Mouse (Mus musculus) thymus, postnatal 14 days (tissue): Measurements from ENCODE around the gene Kdm1b.
A peak's percentile ranks its signal among the peaks of the same experiment; 100 is the strongest.

ENCODE experiments used
- DNase-seq: peaks from one replicate; pipeline ENCODE4 v3.0.0; 2021

Gene Kdm1b

DNA sequence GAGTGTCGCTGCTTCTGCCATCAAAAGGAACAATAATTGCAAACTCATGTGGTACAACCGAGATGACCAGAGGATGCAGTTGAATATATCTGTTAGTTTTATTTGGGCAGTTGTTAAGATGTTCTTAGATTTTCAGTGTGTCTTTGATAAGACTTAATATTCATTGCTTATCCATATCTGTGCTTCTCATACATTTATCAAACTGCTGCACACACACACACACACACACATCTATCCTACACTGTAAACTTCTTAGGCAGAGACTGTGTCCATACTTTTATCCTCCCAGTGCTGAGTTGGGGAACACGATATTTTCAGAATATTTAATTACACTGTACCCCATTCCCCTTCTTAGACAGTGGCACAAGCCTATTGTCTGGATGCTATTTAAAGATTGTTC, 67.9 kb downstream of the Kdm1b start:
- DNase-seq, result no peak

DNA sequence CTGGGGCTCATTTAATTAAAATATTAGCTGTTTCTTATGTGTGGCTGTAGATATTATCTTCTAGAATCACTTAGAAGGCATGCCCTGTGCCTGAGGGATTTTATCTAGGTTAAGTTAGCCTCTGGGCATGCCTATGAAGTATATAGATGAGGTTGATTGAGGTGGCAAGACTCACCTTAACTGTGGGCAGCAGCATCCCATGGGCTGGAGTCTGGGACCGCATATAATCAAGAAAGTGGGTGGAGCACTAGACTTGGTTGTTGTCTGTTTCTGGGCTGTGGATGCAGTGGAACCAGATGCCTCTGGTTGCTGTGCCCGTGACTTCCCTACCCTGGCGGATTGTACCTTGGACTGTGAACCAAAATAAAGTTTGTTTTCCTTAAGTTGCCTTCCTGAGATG, 68.8 kb downstream of the Kdm1b start:
- DNase-seq, result no peak

DNA sequence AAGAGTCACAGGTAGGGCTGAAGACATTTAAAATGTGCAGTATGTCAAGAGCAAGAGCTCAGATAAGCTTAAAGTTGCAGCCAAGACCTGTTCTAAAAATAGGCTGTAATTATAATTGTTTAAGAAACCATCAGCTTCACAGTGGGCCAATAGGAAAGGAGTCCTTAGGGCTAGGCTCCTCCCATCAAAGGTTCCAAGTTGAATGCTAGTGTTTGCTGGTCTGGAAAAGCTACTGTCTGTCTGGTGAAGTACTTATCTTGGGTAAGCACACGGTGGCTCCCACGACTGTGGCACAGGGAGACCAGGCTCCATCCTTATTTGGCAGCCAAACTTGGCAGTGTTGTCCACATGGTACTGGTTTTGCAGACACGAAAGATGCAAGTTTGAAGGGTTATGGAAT, 69.6 kb downstream of the Kdm1b start:
- DNase-seq, result no peak

DNA sequence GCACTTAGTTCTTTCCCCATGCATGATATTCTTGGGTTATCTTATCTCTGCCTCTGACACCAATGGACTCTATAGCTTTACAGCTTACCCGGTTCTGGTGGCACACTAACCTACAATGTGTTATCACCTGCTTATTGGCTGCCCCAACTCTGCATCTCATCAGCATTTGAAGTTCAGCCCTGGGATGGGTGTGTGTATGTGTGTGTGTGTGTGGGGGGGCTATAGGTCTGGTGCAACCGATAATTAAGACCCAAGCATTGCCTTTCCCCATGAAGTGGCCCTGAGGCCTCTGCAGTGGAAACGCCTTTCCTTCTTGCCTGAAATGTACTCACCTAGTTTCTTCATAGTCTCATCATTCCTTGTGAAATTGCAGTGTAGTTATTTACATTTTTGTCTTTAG, 72.7 kb downstream of the Kdm1b start:
- no peak for DNase-seq

DNA sequence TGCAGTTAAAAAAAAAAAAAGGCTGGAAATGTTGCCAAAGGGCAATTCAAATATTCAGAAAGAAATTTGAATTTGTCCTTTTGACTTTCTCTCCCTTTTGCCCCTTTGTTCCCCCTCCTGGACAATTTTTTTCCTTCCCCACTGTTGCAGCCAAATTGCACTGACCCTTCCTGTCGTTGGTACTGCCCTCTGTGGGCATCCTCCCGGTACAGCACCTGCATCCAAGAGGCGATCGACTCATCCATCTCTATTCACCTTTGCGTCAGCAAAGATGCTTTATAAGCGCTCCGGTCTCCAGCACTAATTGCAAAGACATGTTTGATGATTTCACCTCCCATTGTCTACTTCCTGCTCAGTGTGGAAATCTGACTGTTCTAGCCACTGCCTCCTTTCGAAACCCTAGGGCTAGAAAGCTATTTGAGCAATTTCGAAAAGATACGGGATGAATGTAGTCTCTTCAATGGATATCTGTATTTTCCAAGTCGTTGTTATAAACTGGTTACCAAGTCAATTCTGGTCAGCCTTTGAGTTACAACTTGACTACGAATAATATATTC, 78.1 kb downstream of the Kdm1b start:
- no peak for DNase-seq

DNA sequence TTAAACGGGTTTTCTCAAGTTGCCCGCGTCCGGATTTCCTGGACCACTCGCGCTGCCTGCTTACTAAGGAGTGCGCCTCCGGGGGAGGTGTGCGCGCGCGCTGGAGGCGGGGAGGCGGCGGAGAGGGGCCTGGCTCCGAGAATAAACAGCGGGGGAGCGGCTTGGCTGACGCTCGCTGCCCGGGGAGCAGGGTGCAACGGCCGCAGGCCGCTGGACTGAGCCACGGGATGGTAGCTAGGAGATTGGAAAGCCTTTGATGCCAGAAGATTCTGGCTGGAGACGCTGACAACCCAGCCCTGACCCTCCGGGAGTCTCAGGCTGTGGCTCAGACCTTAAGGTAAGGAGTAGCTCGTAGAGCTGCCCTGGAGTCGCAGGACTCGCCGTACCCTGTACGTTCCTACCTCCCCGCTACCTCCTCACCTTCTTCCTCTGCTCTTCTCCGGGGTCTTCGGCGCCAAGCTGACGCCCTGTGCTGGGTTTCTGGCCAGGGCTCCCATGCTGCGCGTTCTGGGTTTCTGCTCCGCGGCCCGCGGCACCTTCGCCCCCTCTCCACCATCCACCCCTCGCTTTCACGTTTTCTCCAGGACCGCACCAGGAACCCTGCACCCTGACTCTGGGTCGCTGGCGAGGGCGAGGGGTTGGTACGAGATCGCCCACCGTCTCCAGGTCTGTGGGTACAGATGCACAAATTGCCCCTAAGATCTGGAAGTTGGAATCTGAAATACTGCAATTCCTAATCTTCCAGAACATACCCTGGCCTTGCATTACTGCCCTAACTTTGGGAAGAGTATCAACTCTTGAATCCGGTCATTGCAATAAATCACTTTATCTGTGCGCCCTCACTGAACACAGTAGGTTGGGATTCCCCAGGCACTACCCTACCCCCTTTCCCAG, 79.5 kb downstream of the Kdm1b start, which contains the start of gene Rnf144b:
Rnf144b (plus strand) TSS at position 120 of the 894 bp plus-strand sequence.
- DNase-seq, result peak; percentile 83

DNA sequence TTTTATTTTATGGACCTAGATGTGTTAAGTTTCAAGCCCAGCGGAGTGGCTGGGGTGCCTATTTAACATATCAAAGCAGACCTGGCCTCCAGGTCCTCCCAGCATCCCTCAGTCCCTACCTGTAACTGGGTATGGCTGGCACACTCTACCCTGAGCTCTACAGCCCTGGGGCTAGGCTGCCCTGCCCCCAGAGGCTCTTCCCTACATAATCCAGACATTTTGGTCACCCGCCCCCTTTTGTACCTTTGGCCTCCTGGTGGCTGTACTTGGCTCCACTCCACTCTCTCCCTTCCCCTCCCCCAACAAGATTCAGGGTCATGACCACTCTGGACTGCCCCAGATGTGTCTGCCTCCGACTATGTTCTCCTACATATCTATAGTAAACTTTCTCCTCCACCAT, 81.2 kb downstream of the Kdm1b start:
- DNase-seq, result no peak

DNA sequence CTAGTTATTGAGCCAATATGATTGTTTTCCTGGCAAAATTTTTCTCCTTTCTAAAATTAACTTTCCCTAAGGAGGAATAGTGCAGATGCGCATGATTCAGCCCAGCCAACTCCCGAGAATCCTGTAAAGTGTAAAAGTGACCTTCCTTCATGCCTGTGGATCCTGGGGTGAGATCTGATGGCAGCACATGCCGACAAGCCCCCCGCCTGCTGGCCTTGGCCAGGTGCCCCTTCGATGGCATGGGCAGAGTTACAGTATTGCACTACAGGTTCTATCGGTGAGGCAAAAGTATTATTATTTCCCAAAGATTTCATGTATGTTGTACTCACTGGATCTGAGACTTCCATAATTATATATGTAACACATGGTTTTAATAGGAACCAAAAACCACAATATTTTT, 81.7 kb downstream of the Kdm1b start:
- DNase-seq, result no peak

DNA sequence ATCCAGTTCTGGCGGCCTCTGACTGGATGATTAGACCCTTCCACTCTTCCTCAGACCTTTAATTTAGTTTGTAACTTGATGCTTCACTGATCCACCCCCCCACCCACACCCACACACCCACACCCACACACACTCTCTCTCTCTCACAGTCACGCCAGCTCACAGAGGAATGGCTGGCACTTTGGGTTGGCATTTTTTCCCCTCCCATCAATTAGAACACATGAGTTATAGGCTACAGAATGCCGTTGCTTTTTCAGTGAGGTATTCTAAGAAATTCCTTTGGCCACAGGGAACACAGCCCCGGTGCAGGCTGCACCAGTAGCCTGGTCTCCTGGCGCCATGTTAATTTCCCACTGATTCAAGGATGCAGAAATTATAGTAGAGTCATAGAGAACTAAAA, 82.3 kb downstream of the Kdm1b start:
- no peak for DNase-seq

DNA sequence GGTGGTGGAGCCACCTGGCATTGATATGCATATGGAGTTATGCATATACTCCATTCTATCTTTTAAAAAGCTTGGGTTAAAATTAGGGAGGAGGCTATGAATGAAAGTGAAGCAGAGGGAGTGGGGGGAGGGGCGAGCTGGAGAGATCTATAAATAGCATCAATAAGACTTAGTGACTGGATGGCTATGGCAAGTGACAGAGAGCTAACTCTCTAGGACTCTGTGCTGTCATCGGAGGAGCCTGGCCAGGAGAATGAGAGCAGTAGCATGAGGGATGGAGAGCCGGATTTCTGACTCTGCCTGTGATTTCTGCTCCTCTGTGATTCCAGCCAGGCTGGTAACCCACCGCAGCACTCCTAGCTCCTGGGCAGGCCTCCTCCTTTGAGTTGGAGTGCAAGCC, 85.8 kb downstream of the Kdm1b start:
- no peak for DNase-seq

DNA sequence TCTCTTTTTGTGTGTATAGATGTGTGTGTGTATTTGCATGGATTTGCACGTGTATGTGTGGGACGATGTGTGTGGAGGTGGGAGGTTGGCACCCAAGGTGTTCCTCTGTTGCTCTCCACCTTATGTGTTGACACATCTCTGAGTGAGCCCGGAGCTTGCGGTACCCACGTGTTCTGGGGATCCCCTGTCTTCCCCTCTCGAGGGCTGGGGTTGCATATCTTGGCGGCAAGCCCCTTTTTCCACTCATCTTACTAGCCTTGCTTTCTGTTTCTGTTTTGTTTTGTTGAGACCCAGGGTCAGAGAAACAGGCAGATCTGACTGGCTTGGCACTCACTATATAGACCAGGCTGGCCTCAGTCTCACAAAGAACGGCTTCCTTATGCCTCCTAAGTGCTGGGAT, 89.8 kb downstream of the Kdm1b start:
- no peak for DNase-seq

DNA sequence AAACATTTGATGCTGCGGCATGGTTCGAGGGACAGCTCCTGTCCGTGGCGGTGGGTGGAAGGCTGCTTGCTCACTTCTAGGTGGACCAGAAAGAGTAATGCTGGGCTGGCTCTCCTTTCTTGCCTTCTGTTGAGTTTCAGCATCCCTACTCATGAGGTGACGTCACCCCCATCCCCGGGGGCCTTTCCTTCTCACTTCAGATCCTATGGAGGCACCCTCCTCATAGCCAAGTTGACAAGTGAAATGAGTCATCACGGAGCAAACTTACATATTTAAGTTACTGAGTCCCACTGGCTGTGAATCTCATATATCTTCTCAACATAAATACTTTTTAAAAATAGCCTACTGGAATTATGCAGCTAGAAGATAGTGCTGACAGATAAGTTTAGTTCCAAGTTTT, 91.5 kb downstream of the Kdm1b start:
- DNase-seq, result no peak
